Comparison of ENCODE assay signal across 8 mouse cellular contexts in genomic region chr8:109691769-109692168, GRCm38 (mm10). TPM values are rescaled to one million over a fixed set of nuclear protein-coding genes. Genes with fewer than 3 reads are reported as not detected.
DNase-seq lines count a peak whose midpoint lies in the region; ATAC-seq and TF ChIP-seq lines count a peak whose summit lies in the region.

No protein-coding gene starts in this region.

- H3K27me3 ChIP-seq in heart, embryonic 10.5 days (ENCODE audit: insufficient read depth, poor library complexity, severe bottlenecking), result no peaks in the 10 kb centered on the region
- peaks cover 6% of the 10 kb centered on the region for H3K27me3 ChIP-seq in CH12.LX (replicated peaks)
- H3K27me3 ChIP-seq in hindbrain, embryonic 14.5 days (ENCODE audit: control insufficient read depth, insufficient read depth, low read length), result no peaks in the 10 kb centered on the region
- no peaks in the 10 kb centered on the region for H3K27me3 ChIP-seq in midbrain, embryonic 11.5 days (ENCODE audit: control insufficient read depth, insufficient read depth, low read length)

- H3K9ac ChIP-seq in CH12.LX (ENCODE audit: insufficient read depth, low read depth), result peak overlapping the region; percentile 81
- H3K9ac ChIP-seq in hindbrain, embryonic 14.5 days, result peak overlapping the region; percentile 90
- H3K9ac ChIP-seq in midbrain, embryonic 11.5 days (ENCODE audit: low read length), result no peak overlapping the region

- no peak for TF ChIP-seq EP300 in CH12.LX (IDR thresholded peaks at IDR 0.05; ENCODE audit: low read length)

- TF ChIP-seq POLR2A in CH12.LX (IDR thresholded peaks at IDR 0.05; ENCODE audit: low read depth, low read length), result no peak

- ATAC-seq in hindbrain, embryonic 14.5 days (ENCODE audit: low FRiP score), result no peak
- no peak for ATAC-seq in midbrain, embryonic 11.5 days (ENCODE audit: low FRiP score)

- in situ Hi-C loops in CH12.LX (cut with MboI; ENCODE audit: low pct_ligation_motif_present, low pct_unique_long_range_greater_than_20kb, low sequenced_read_pairs), result no loop called here

- 58% methylated on average over 5 of the region's 5 CpGs for WGBS in heart, embryonic 10.5 days
- 54% methylated on average over 5 of the region's 5 CpGs for WGBS in hindbrain, embryonic 14.5 days
- 60% methylated on average over 5 of the region's 5 CpGs for WGBS in midbrain, embryonic 11.5 days

- dilution Hi-C loops in CH12.LX (cut with MboI; ENCODE audit: extremely low pct_ligation_motif_present, extremely low pct_unique_long_range_greater_than_20kb, low sequenced_read_pairs), result no loop called here

- peak overlapping the region; percentile 99 for H3K4me3 ChIP-seq in heart, embryonic 10.5 days
- H3K4me3 ChIP-seq in CH12.LX (replicated peaks in 1 of 3; ENCODE audit: low read depth in 2 of 3, low read length in 2 of 3, poor library complexity in 1 of 3), result peak overlapping the region; percentile 26 to 99 (median 98)
- H3K4me3 ChIP-seq in hindbrain, embryonic 14.5 days (replicated peaks; ENCODE audit: low read length), result peak overlapping the region; percentile 94
- H3K4me3 ChIP-seq in midbrain, embryonic 11.5 days (ENCODE audit: low read depth, low read length), result peak overlapping the region; percentile 99

- peaks cover 56% of the 10 kb centered on the region for H3K79me2 ChIP-seq in CH12.LX (replicated peaks; ENCODE audit: control insufficient read depth, extremely low read depth, insufficient read depth, poor library complexity, severe bottlenecking)

- H3K36me3 ChIP-seq in heart, embryonic 10.5 days, result peaks cover 10% of the 10 kb centered on the region; the same call in 1 of the 2 replicates
- peaks cover 2 to 18% of the 10 kb centered on the region in 2 experiments for H3K36me3 ChIP-seq in CH12.LX (replicated peaks in 1 of 2; ENCODE audit: control insufficient read depth in 1 of 2, insufficient read depth in 1 of 2, low read length in 1 of 2)
- H3K36me3 ChIP-seq in hindbrain, embryonic 14.5 days (replicated peaks; ENCODE audit: control insufficient read depth, insufficient read depth), result no peaks in the 10 kb centered on the region
- no peaks in the 10 kb centered on the region for H3K36me3 ChIP-seq in midbrain, embryonic 11.5 days (ENCODE audit: control insufficient read depth, insufficient read depth, low read length)

- peak in 1 of 2 experiments; percentile 35; a peak in 2 of 4 replicates for TF ChIP-seq CTCF in CH12.LX (conservative IDR thresholded peaks at IDR 0.05 in 1 of 2, IDR thresholded peaks at IDR 0.05 in 1 of 2; ENCODE audit: low read depth in 2 of 2, low read length in 2 of 2)

- H3K27ac ChIP-seq in heart, embryonic 10.5 days, result peak overlapping the region; percentile 96; the same call in 1 of the 2 replicates
- H3K27ac ChIP-seq in CH12.LX (ENCODE audit: insufficient read depth, low read depth), result no peak overlapping the region
- peak overlapping the region; percentile 14; the same call in 1 of the 2 replicates for H3K27ac ChIP-seq in hindbrain, embryonic 14.5 days
- H3K27ac ChIP-seq in midbrain, embryonic 11.5 days (ENCODE audit: low read depth, low read length), result no peak overlapping the region

- H3K4me2 ChIP-seq in CH12.LX (ENCODE audit: insufficient read depth, low read depth, poor library complexity, severe bottlenecking), result peak overlapping the region; percentile 94
- peak overlapping the region; percentile 90 for H3K4me2 ChIP-seq in hindbrain, embryonic 14.5 days (replicated peaks)
- peak overlapping the region; percentile 85 for H3K4me2 ChIP-seq in midbrain, embryonic 11.5 days

- DNase-seq in heart, embryonic 10.5 days (ENCODE audit: low spot score), result peak; percentile 72
- DNase-seq in heart, adult 18-20 months, result no peak
- peak; percentile 58 for DNase-seq in CH12.LX (ENCODE audit: extremely low read depth)
- peak; percentile 49 for DNase-seq in embryo, embryonic 11 days
- DNase-seq in hindbrain, embryonic 14.5 days (ENCODE audit: low spot score), result no peak
- DNase-seq in midbrain, embryonic 11.5 days (ENCODE audit: low spot score, missing footprints), result peak; percentile 86
- DNase-seq in adrenal gland, postnatal 10 days, result no peak
- DNase-seq in urinary bladder, adult 18-20 months (ENCODE audit: low spot score in 2 of 2), result no peak

- TF ChIP-seq RAD21 in CH12.LX (IDR thresholded peaks at IDR 0.05; ENCODE audit: low read depth, low read length), result no peak

- no peaks in the 10 kb centered on the region for H3K9me3 ChIP-seq in heart, embryonic 10.5 days
- no peaks in the 10 kb centered on the region for H3K9me3 ChIP-seq in CH12.LX (replicated peaks; ENCODE audit: low read length)
- no peaks in the 10 kb centered on the region for H3K9me3 ChIP-seq in hindbrain, embryonic 14.5 days (ENCODE audit: control insufficient read depth, low read length)
- no peaks in the 10 kb centered on the region for H3K9me3 ChIP-seq in midbrain, embryonic 11.5 days (ENCODE audit: control insufficient read depth, low read length)

- H3K4me1 ChIP-seq in heart, embryonic 10.5 days, result peaks cover 15% of the 10 kb centered on the region
- H3K4me1 ChIP-seq in CH12.LX (ENCODE audit: control insufficient read depth in 1 of 2, insufficient read depth in 2 of 2), result peaks cover 11 to 33% of the 10 kb centered on the region in 2 experiments
- peaks cover 27% of the 10 kb centered on the region for H3K4me1 ChIP-seq in hindbrain, embryonic 14.5 days (replicated peaks; ENCODE audit: control insufficient read depth, insufficient read depth, low read length)
- H3K4me1 ChIP-seq in midbrain, embryonic 11.5 days (ENCODE audit: control insufficient read depth, insufficient read depth, low read length), result peaks cover 17% of the 10 kb centered on the region

TF ChIP-seq in CH12.LX, 34 proteins besides CTCF, POLR2A, EP300 and RAD21:
- TF ChIP-seq JUND (conservative IDR thresholded peaks at IDR 0.05; ENCODE audit: low read depth, low read length) (no peak), ETS1 (conservative IDR thresholded peaks at IDR 0.05; ENCODE audit: low read depth, low read length) (no peak), UBTF (IDR thresholded peaks at IDR 0.05; ENCODE audit: low read depth, low read length) (no peak), CHD1 (IDR thresholded peaks at IDR 0.05; ENCODE audit: low read depth, low read length) (no peak), NRF1 (IDR thresholded peaks at IDR 0.05; ENCODE audit: low read depth, low read length) (no peak), SIN3A (IDR thresholded peaks at IDR 0.05; ENCODE audit: low read length) (no peak), USF1 (IDR thresholded peaks at IDR 0.05; ENCODE audit: low read depth, low read length) (no peak), MYC (IDR thresholded peaks at IDR 0.05; ENCODE audit: low read depth, low read length) (no peak), MXI1 (IDR thresholded peaks at IDR 0.05; ENCODE audit: low read depth, low read length) (no peak), USF2 (conservative IDR thresholded peaks at IDR 0.05; ENCODE audit: low read depth, low read length) (no peak)

RNA-seq across cellular contexts. Expression of gene Ist1, which starts 1.3 kb away (rescaled TPM):
- 100 and 103 TPM in 2 replicates for polyA plus RNA-seq in heart, embryonic 10.5 days (2016; fragmentation: Nextera tagmentation; extraction: Ambion mirVana)
- total RNA-seq in heart, adult 18-20 months (2021), result 10 to 100 TPM; 41.4 to 42.8 TPM
- total RNA-seq in CH12.LX (2012; rRNA removed) (38.2 and 38.9 TPM in 2 replicates), CH12.LX (2014; rRNA removed) (57.2 and 62.2 TPM in 2 replicates)
- 49.5 and 53.1 TPM in 2 replicates for polyA plus RNA-seq in CH12.LX (2012; ENCODE audit: insufficient read length, low read depth)
- 154 and 164 TPM in 2 replicates for polyA plus RNA-seq in hindbrain, embryonic 14.5 days (2014; fragmentation: Nextera tagmentation; extraction: Ambion mirVana)
- 182 and 187 TPM in 2 replicates for polyA plus RNA-seq in midbrain, embryonic 11.5 days (2014; fragmentation: Nextera tagmentation; extraction: Ambion mirVana)
- 10 to 100 TPM; 71.9 to 78.1 TPM for total RNA-seq in adrenal gland, postnatal 10 days (2021)

RNA-seq across cellular contexts. Expression of gene Zfp821, which starts 13.6 kb away (rescaled TPM):
- 18.5 and 23.4 TPM in 2 replicates for polyA plus RNA-seq in heart, embryonic 10.5 days (2016; fragmentation: Nextera tagmentation; extraction: Ambion mirVana)
- 1 to 10 TPM; 4.5 to 5.8 TPM for total RNA-seq in heart, adult 18-20 months (2021)
- 5.0 and 5.1 TPM in 2 replicates for total RNA-seq in CH12.LX (2012; rRNA removed)
- 3.4 and 4.1 TPM in 2 replicates for total RNA-seq in CH12.LX (2014; rRNA removed)
- 4.1 and 5.2 TPM in 2 replicates for polyA plus RNA-seq in CH12.LX (2012; ENCODE audit: insufficient read length, low read depth)
- polyA plus RNA-seq in hindbrain, embryonic 14.5 days (2014; fragmentation: Nextera tagmentation; extraction: Ambion mirVana), result 71.4 and 75.8 TPM in 2 replicates
- 50.9 and 52.4 TPM in 2 replicates for polyA plus RNA-seq in midbrain, embryonic 11.5 days (2014; fragmentation: Nextera tagmentation; extraction: Ambion mirVana)
- 10 to 100 TPM; 12.0 to 14.7 TPM for total RNA-seq in adrenal gland, postnatal 10 days (2021)

RNA-seq across cellular contexts. Expression of gene Atxn1l, which starts 45.8 kb away (rescaled TPM):
- polyA plus RNA-seq in heart, embryonic 10.5 days (2016; fragmentation: Nextera tagmentation; extraction: Ambion mirVana), result 6.1 and 6.4 TPM in 2 replicates
- 10 to 100 TPM; 21.2 TPM for total RNA-seq in heart, adult 18-20 months (2021)
- total RNA-seq in CH12.LX (2012; rRNA removed), result 6.8 and 7.6 TPM in 2 replicates
- total RNA-seq in CH12.LX (2014; rRNA removed), result 4.1 and 4.6 TPM in 2 replicates
- 15.2 and 18.5 TPM in 2 replicates for polyA plus RNA-seq in CH12.LX (2012; ENCODE audit: insufficient read length, low read depth)
- 4.6 TPM in 2 replicates for polyA plus RNA-seq in hindbrain, embryonic 14.5 days (2014; fragmentation: Nextera tagmentation; extraction: Ambion mirVana)
- 4.9 and 5.4 TPM in 2 replicates for polyA plus RNA-seq in midbrain, embryonic 11.5 days (2014; fragmentation: Nextera tagmentation; extraction: Ambion mirVana)
- total RNA-seq in adrenal gland, postnatal 10 days (2021), result 10 to 100 TPM; 43.1 to 44.7 TPM

Comparison
In these comparisons a context has a peak if more than half of its experiments do, and no peak if none do; other contexts are left out.
1. DNase-seq: peak in heart, embryonic 10.5 days (single experiment), CH12.LX (single experiment), embryo, embryonic 11 days (single experiment) and midbrain, embryonic 11.5 days (single experiment); none in heart, adult 18-20 months (0 of 2), hindbrain, embryonic 14.5 days (single experiment), adrenal gland, postnatal 10 days (single experiment) and urinary bladder, adult 18-20 months (0 of 2).
2. H3K27ac ChIP-seq: peak in heart, embryonic 10.5 days (single experiment) and hindbrain, embryonic 14.5 days (single experiment); none in CH12.LX (single experiment) and midbrain, embryonic 11.5 days (single experiment).
3. Peak in every context shown above with its lines, with median percentiles within 50 percentile points of each other: H3K4me3 ChIP-seq and H3K4me2 ChIP-seq.